Mouse (Mus musculus) erythroid progenitor cell, adult 5-6 weeks (primary cell): Measurements from ENCODE around the gene Atp5k. TPM values are rescaled to one million over a fixed set of nuclear protein-coding genes. Genes with fewer than 3 reads are reported as not detected.

Experiments
- ATAC-seq: replicated peaks from 2 replicates; pipeline ENCODE4 v1.8.0; 2016; ENCODE audit warnings: moderate number of reproducible peaks, mild to moderate bottlenecking, moderate TSS enrichment, inconsistent platforms; ENCODE audit not compliant: poor library complexity, low FRiP score, severe bottlenecking
- total RNA-seq, 2 experiments: library from RNA; stranded (forward) in 1 of 2; stranded (reverse) in 1 of 2; fragments of 150-400 nt in 1 of 2; fragments of 186-747, 209-891 nt in 1 of 2; gene quantifications; 2 replicates each; pipeline versions ENCODE4 v1.2.3 to v1.2.4; 2015 to 2017; ENCODE audit warnings: low replicate concordance in 2 of 2

Gene Atp5k
- total RNA-seq (2015; ENCODE audit: low replicate concordance) (82.6 and 126 TPM in 2 replicates), total RNA-seq (2017; ENCODE audit: low replicate concordance) (60.6 and 96.3 TPM in 2 replicates)

DNA sequence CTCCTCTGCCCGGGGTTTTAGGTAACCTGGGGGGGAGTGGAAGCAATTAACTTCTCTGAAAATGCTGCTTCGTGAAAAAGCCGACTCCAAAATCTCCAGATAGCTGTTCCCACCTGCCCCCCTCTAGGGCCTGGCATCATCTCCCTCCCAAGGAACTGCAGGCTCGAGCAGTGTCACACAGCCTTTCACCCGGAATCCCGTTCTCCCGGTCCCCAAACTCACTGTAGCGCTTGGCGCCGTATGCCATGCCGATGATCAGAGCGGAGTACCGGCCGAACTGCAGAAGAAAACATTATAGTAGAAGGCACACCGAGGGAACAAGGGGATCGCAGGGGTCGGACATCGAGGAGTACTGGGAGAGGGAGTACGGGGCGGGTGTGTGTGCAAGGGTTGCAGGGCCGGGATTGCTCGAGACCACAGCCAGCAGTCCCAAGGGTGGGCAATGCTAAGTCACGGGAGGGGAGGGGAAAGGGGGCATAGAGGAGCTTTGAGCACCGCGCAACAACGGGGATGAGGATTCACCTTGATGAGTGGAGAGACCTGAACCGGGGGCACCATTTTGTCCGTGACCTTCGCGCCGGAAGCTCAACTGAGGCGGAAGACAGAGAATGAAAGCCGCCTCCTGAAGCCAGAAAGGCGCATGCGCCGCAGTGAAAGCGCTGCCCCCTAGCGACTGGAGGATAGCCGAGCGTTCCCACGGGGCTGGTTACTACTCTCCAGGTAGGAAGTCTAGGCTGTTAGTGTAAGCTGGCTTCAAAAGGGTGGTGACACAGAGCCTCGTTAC is at the start of gene Atp5k:
Atp5k (minus strand) TSS at position 645 of the 784 bp plus-strand sequence.
- peak; percentile 94 for ATAC-seq

DNA sequence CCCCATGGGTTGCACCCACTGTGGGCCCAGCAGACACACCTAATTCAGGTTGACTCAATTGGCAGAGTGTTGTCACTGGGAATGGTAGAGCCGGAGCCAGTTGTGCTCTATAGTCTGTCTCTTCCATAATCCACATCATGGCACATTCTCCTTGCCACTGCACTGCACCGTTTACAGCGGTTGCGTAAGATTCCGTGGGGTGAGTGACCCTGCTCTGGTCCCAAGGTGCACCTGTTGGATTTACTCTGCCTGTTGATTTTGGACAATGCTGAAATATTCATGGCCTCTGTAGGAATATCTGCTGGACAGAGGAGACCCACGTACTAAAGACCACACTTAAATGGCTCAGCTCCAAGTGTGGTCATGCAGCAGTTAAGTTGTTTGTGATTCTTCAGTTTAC is 48.8 kb upstream of the Atp5k start:
- no peak for ATAC-seq

DNA sequence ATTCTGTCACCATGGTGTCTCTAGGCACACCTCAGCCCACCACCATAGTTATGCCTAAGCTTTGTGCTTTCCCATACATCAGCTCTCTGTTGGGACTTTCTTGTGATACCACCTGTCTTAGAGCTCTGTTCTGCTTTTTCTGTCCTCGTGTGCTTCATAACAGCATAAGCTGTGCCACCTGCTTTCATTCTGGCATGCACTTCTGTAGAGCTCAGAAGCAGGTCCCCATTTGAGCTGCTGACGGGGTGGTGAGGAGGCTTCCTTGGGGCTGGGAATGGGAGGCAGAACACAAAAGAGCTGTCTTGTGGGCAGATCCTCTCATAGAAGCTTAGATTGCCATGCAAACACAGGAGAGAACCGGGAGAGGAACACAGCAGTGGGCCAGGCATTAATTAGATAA is 41.7 kb upstream of the Atp5k start:
- ATAC-seq: no peak

- no peak for ATAC-seq
Observed at GRCm38 (mm10) chr5:108473737-108474136, 39.5 kb upstream of the Atp5k start.

DNA sequence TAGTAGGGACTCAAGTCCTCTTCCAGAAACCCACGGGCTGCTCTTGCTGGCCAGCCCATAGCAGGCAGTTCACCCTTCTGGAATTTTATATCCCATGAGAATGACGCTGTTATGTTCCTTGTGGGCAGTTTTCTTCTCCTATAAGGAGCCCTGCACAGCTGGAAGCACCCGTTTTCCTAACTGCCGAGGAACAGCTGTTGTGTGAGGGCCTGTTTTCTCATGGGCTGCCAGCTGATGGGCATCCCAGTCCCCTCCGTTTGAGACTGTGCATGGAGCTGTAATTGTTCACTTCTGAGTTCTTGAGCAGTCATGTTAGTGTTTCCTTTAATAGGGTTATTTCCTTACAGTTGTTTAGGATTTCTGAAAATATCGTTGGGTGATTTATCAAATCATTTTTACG is 35.4 kb upstream of the Atp5k start:
- ATAC-seq: no peak

- no peak for ATAC-seq
Observed at GRCm38 (mm10) chr5:108466647-108467046, 32.4 kb upstream of the Atp5k start.

DNA sequence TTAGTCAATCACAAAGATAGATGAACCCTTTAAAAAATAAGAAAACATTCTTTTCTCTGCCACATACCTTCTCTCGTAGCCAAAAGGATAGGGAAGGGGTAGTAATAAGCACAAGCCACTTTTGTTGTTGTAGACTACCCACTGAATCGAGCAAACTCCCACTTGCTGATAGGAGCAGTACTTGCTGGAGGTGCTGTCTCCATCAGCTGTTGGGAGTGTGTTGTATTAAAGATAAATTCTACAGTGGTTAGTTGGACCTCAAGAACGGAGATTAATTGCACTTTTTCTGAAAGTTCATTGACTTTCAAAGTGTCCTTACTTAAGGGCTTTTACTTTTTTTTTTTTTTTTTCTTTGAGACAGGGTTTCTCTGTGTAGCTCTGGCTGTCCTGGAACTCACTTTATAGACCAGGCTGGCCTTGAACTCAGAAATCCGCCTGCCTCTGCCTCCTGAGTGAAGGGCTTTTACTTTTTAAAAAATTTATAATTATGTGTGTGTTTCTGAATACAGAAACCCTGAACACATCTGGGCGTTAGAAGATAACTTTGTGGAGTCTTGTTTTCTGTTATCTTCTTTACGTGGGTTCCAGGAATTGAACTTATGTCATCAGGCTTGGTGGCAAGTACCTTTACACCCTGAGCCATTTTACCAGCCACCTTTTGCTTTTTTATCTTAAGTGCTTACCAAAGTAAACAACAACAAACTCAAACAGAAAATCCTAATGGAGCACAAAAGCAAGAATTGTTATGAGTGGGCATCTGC is 31.1 kb upstream of the Atp5k start:
- no peak for ATAC-seq

GRCm38 (mm10) chr5:108462446-108462845 is 28.2 kb upstream of the Atp5k start:
- ATAC-seq: no peak

- peak; percentile 93 for ATAC-seq
Observed at GRCm38 (mm10) chr5:108461082-108462065, 27.1 kb upstream of the Atp5k start, which contains the start of gene Pcgf3. Pcgf3 (plus strand) TSS chr5:108461232.

GRCm38 (mm10) chr5:108460461-108460860 is 26.2 kb upstream of the Atp5k start:
- ATAC-seq: no peak

- ATAC-seq: no peak
Observed at GRCm38 (mm10) chr5:108458706-108459105, 24.5 kb upstream of the Atp5k start.

DNA sequence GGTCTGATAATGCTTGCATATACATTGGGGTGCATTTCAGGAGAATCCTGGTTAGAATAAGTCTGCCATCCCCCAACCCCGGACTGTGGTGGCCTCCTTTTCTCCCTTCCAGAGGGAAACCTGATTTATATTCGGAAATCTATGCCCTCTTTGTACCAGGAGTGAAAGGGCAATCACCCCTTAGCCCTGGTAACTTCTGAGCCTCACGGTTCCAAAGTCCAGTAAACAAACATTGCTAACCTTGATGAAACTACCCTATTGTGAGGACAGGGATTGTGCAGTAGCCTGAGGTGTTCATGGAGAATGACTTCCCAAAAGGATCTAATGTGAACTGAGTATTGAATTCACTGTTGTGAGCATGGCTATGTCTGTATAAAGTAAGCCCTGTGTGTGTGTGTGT is 19.8 kb upstream of the Atp5k start:
- no peak for ATAC-seq

- ATAC-seq: no peak
Observed at GRCm38 (mm10) chr5:108452422-108452821, 18.2 kb upstream of the Atp5k start.

- no peak for ATAC-seq
Observed at GRCm38 (mm10) chr5:108451611-108452010, 17.4 kb upstream of the Atp5k start.

DNA sequence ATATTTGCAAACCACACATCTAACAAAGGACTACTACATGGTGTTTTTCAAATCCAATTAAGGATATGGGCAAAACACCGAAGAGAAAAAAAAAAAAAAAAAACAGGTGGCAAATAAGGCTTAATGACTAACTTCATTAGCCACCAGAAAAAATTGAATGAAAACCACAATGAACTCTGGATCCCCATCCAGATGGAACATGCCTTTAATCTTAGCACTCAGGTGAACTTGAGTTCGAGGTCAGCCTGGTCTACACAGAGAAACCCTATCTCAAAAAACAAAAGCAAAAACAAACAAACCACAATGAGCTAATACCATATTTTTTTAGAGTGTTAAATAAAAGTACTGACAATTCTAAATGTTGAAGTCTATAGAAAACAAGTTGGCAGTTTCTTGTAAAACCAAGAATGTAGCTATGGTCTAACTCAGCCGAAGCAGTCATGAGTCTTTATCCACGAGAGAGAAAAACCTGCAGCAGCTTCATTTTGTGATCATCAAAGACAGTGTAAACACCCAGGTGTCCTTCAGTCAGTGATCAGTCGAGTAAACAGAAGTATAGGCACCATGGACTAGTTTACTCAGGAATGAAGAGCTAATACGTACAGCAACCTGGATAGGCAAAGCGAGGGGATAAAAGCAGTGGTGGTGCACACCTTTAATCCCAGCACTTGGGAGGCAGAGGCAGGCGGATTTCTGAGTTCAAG is 16.7 kb upstream of the Atp5k start:
- no peak for ATAC-seq

- ATAC-seq: peak; percentile 84
Observed at GRCm38 (mm10) chr5:108448785-108449668, 14.8 kb upstream of the Atp5k start, which contains the start of gene Mfsd7a. Mfsd7a (minus strand) TSS chr5:108448891.

DNA sequence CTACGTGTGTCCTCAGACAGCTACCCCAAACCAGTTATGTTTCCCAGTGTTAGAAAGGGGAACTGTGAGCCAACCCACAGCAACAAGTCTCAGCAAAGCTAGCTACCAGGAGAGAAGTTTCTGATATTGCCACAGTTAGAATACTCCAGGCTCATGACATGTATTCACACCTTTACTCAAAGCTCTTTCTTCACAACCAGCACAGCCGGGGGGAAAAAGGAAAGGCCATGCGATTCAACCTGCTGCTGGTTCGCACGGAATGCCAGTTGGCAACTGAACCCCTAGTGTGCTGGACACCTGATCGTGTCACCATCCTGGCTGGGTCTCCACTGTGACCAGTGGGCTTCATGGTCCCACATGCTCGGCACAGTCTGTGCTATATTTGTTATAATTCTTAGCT is 13.6 kb upstream of the Atp5k start:
- ATAC-seq: no peak

DNA sequence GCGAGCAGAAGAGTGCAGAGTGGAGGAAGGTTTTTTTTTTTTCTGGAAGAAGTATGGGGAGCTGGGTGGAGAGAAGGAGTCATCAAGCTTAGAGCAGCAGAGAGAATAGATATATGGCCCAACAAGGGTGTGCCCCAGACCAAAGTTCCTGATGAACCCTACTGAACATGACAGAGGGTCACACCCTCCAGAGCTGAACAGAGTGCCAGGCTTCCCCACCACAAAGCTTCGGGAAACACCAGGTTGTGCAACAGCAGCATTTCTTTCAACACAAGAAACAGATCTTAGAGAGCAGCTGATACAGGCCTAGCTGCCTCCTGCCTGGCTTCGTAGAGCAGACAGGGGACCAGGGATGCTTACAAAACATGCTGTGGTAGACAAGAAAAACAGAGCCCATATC is 12.7 kb upstream of the Atp5k start:
- ATAC-seq: no peak
